Mouse (Mus musculus) left cerebral cortex, postnatal 14 days (tissue): Measurements from ENCODE around the gene Scube1. TPM values are rescaled to one million over a fixed set of nuclear protein-coding genes. Genes with fewer than 3 reads are reported as not detected.

Source experiments
- DNase-seq, 2 experiments: peaks; one replicate each; pipeline ENCODE4 v3.0.0; 2021 to 2022; ENCODE audit warnings: low spot score in 2 of 2, mixed read lengths in 1 of 2
- intact Hi-C: fragments of 180-260 bp; cut with DNase I; formaldehyde crosslinking; loops from one replicate; pipeline ENCODE4 v1.15.1; 2025
- total RNA-seq, 2 experiments: library from RNA; stranded (reverse); gene quantifications; 2 replicates each; pipeline ENCODE4 v1.2.3; 2021

The Scube1 gene
- total RNA-seq, 2 experiments from 2014 or later = 58.6 to 65.6 TPM

GRCm38 (mm10) chr15:83678606-83679005 lies 46.2 kb downstream of the Scube1 start:
- intact Hi-C loops = no loop called here

GRCm38 (mm10) chr15:83678089-83678488 lies 46.7 kb downstream of the Scube1 start:
- no peak for DNase-seq
- intact Hi-C loops = no loop called here

More at GRCm38 (mm10) chr15:83678606-83679005, 46.2 kb downstream of the Scube1 start:
- peak in 1 of 2 experiments; percentile 11 for DNase-seq

GRCm38 (mm10) chr15:83677098-83677497 lies 47.7 kb downstream of the Scube1 start:
- no peak for DNase-seq
- intact Hi-C loops = no loop called here

- no peak for DNase-seq
- intact Hi-C loops = no loop called here
These were observed 48.5 kb downstream of the Scube1 start for GRCm38 (mm10) chr15:83676286-83676685.

- no peak for DNase-seq
- intact Hi-C loops = no loop called here
These were observed 51.2 kb downstream of the Scube1 start for GRCm38 (mm10) chr15:83673621-83674020.

- DNase-seq = peak in 1 of 2 experiments; percentile 17
- intact Hi-C loops = loop anchor here (2.0 kb wide), 1 partner anchor 89 kb away; no protein-coding TSS in a partner anchor
These were observed 57.3 kb downstream of the Scube1 start for GRCm38 (mm10) chr15:83667501-83667900.

GRCm38 (mm10) chr15:83666418-83666817 lies 58.4 kb downstream of the Scube1 start:
- DNase-seq = no peak
- intact Hi-C loops = loop anchor here (2.0 kb wide), 1 partner anchor 90 kb away; no protein-coding TSS in a partner anchor

GRCm38 (mm10) chr15:83665993-83666392 lies 58.8 kb downstream of the Scube1 start:
- intact Hi-C loops = loop anchor here (2.0 kb wide), 1 partner anchor 91 kb away; no protein-coding TSS in a partner anchor

GRCm38 (mm10) chr15:83664722-83665121 lies 60.1 kb downstream of the Scube1 start:
- intact Hi-C loops = loop anchor here (5.0 kb wide), 1 partner anchor 63 kb away; the partner anchor contains the start of gene Scube1
- peak; percentile 49 for DNase-seq

More at GRCm38 (mm10) chr15:83665993-83666392, 58.8 kb downstream of the Scube1 start:
- DNase-seq = peak; percentile 44 to 57

- intact Hi-C loops = loop anchor here (5.0 kb wide), 1 partner anchor 64 kb away; the partner anchor contains the start of gene Scube1
- DNase-seq = no peak
These were observed 61.8 kb downstream of the Scube1 start for GRCm38 (mm10) chr15:83663066-83663465.

- intact Hi-C loops = loop anchor here (5.0 kb wide), 1 partner anchor 65 kb away; the partner anchor contains the start of gene Scube1
- DNase-seq = no peak
These were observed 62.7 kb downstream of the Scube1 start for GRCm38 (mm10) chr15:83662106-83662505.

GRCm38 (mm10) chr15:83642518-83642917 lies 82.3 kb downstream of the Scube1 start:
- no peak for DNase-seq
- intact Hi-C loops = no loop called here

- intact Hi-C loops = no loop called here
- DNase-seq = no peak
These were observed 84.6 kb downstream of the Scube1 start for GRCm38 (mm10) chr15:83640208-83640607.

- DNase-seq = no peak
- intact Hi-C loops = loop anchor here (10.0 kb wide), 1 partner anchor 416 kb away; no protein-coding TSS in a partner anchor
These were observed 85.7 kb downstream of the Scube1 start for GRCm38 (mm10) chr15:83639160-83639559.

- DNase-seq = no peak
- intact Hi-C loops = loop anchor here (10.0 kb wide), 1 partner anchor 416 kb away; no protein-coding TSS in a partner anchor
These were observed 86.5 kb downstream of the Scube1 start for GRCm38 (mm10) chr15:83638196-83638899.

- no peak for DNase-seq
- intact Hi-C loops = loop anchor here (10.0 kb wide), 1 partner anchor 418 kb away; no protein-coding TSS in a partner anchor
These were observed 88.1 kb downstream of the Scube1 start for GRCm38 (mm10) chr15:83636759-83637158.

- DNase-seq = no peak
- intact Hi-C loops = loop anchor here (10.0 kb wide), 1 partner anchor 420 kb away; no protein-coding TSS in a partner anchor
These were observed 89.6 kb downstream of the Scube1 start for GRCm38 (mm10) chr15:83635251-83635650.

- peak; percentile 23 to 42 for DNase-seq
These were observed 90.7 kb downstream of the Scube1 start for GRCm38 (mm10) chr15:83634076-83634475.

GRCm38 (mm10) chr15:83631071-83631470 lies 93.8 kb downstream of the Scube1 start:
- intact Hi-C loops = loop anchor here (5.0 to 10.0 kb wide), 2 partner anchors 126 to 424 kb away; no protein-coding TSS in a partner anchor

More at GRCm38 (mm10) chr15:83634076-83634475, 90.7 kb downstream of the Scube1 start:
- intact Hi-C loops = loop anchor here (5.0 to 10.0 kb wide), 2 partner anchors 123 to 421 kb away; no protein-coding TSS in a partner anchor

GRCm38 (mm10) chr15:83629716-83630115 lies 95.1 kb downstream of the Scube1 start:
- intact Hi-C loops = loop anchor here (5.0 to 10.0 kb wide), 2 partner anchors 128 to 425 kb away; no protein-coding TSS in a partner anchor
- DNase-seq = no peak

More at GRCm38 (mm10) chr15:83631071-83631470, 93.8 kb downstream of the Scube1 start:
- no peak for DNase-seq
